8 mouse cellular contexts compared by ENCODE assay signal in the genomic region with DNA sequence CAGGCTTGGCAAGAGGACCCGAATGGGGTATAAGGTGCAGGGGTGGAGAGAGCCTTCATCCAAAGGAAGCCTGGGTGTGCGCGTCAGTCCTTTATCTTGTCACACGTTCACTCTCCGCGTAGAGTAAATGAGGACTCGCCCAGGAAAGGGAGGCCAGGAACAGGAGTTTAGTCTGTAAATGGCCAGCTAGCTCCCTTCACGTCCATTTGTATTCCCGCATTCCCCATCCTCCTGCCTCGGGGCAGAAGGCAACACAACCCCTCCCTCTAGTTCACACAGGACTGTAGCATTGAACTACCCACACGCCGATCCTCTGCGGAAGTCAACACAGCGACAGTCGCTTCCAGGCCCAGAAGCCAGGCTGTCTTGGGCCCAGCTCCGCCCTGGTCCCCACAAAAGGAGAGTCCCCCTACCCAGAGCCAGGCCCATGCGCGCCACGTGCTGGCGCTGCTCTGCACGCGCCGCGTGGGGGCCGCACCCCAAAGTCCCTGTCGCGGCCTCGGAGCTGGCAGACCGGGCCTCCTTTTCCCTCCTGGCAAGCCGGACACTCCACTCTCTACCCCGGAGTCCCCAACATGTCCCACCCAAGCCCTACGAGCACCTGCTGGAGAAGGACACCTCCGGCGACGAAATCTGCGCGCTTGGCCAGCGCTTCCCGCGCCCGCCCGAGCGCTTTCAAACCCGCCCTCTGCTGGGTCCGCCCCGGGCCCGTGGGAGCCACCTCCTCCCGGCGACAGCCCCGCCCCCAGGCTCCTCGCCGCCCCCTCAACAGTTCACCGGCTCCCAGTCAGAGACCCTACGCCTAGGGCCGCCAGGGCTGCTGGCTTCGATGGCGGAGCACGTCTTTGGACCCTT. TPM values are rescaled to one million over a fixed set of nuclear protein-coding genes. Genes with fewer than 3 reads are reported as not detected.
DNase-seq lines count a peak whose midpoint lies in the region; ATAC-seq lines count a peak whose summit lies in the region.

No protein-coding gene starts in this region.

- H3K27me3 ChIP-seq in liver, embryonic 15.5 days = no peaks in the 10 kb centered on the region

- H3K9ac ChIP-seq in liver, embryonic 15.5 days = peak overlapping the region; percentile 76

- peak; percentile 43 for DNase-seq in 416B (ENCODE audit: low read depth)
- DNase-seq in T-cell, adult 2 months (ENCODE audit: low spot score) = peak; percentile 71
- peak; percentile 72 to 82 for DNase-seq in gastrocnemius, postnatal 36 days
- peak; percentile 74 for DNase-seq in neural tube, embryonic 10.5 days (ENCODE audit: extremely low spot score, low spot score)
- DNase-seq in testis, postnatal 14 days (ENCODE audit: low spot score) = peak; percentile 83

- H3K4me2 ChIP-seq in liver, embryonic 15.5 days = peak overlapping the region; percentile 96

- peak overlapping the region; percentile 78 for H3K4me3 ChIP-seq in liver, embryonic 15.5 days (replicated peaks)

- peak overlapping the region; percentile 94 for H3K27ac ChIP-seq in liver, embryonic 15.5 days (replicated peaks)

- peaks cover 22% of the 10 kb centered on the region for H3K36me3 ChIP-seq in liver, embryonic 15.5 days (replicated peaks)

- intact Hi-C loops in gastrocnemius, postnatal 36 days (cut with DNase I) = no loop called here

- under 1% methylated on average over 58 of the region's 58 CpGs for WGBS in liver, embryonic 15.5 days (ENCODE audit: insufficient replicate concordance)

- ATAC-seq in common myeloid progenitor, adult 5-6 weeks (replicated peaks; ENCODE audit: low read depth, poor library complexity, severe bottlenecking) = peak; percentile 31; the same call in 1 of the 2 replicates
- peak; percentile 84 for ATAC-seq in inflammation-experienced regulatory T-cells, adult 6 months
- ATAC-seq in liver, embryonic 15.5 days (ENCODE audit: insufficient read depth) = peak; percentile 51

- peaks cover 96% of the 10 kb centered on the region for H3K4me1 ChIP-seq in liver, embryonic 15.5 days (replicated peaks)

- no peaks in the 10 kb centered on the region for H3K9me3 ChIP-seq in liver, embryonic 15.5 days (replicated peaks)

RNA-seq across cellular contexts. Expression of a gene that starts 4.3 kb away (rescaled TPM):
- total RNA-seq in common myeloid progenitor, adult 5-6 weeks (2017) = 80.6 and 109 TPM in 2 replicates
- total RNA-seq in gastrocnemius, postnatal 36 days (2021) = 10 to 100 TPM; 30.3 to 35.8 TPM
- polyA plus RNA-seq in inflammation-experienced regulatory T-cells, adult 6 months (2017; shearing (Covaris generic)) = 100 to 1,000 TPM in 2 of 3 experiments, 10 to 100 TPM in 1; 72.2 to 131 (median 109) TPM
- 175 and 180 TPM in 2 replicates for polyA plus RNA-seq in liver, embryonic 15.5 days (2015; fragmentation: Nextera tagmentation; extraction: Ambion mirVana)

RNA-seq across cellular contexts. Expression of a gene that starts 6.8 kb away (rescaled TPM):
- total RNA-seq in common myeloid progenitor, adult 5-6 weeks (2017) = not detected in 2 replicates
- 1 to 10 TPM in 1 of 2 experiments, under 1 TPM in 1; 0.33 to 1.2 TPM for total RNA-seq in gastrocnemius, postnatal 36 days (2021)
- not detected for polyA plus RNA-seq in inflammation-experienced regulatory T-cells, adult 6 months (2017; shearing (Covaris generic))
- 0.54 and 1.1 TPM in 2 replicates for polyA plus RNA-seq in liver, embryonic 15.5 days (2015; fragmentation: Nextera tagmentation; extraction: Ambion mirVana)

RNA-seq across cellular contexts. Expression of a gene that starts 22.0 kb away (rescaled TPM):
- total RNA-seq in common myeloid progenitor, adult 5-6 weeks (2017) = 2,806 and 3,169 TPM in 2 replicates
- total RNA-seq in gastrocnemius, postnatal 36 days (2021) = 100 to 1,000 TPM; 866 to 924 TPM
- polyA plus RNA-seq in inflammation-experienced regulatory T-cells, adult 6 months (2017; shearing (Covaris generic)) = 1,000 to 10,000 TPM in 1 of 3 experiments, 100 to 1,000 TPM in 2; 939 to 1,028 (median 983) TPM
- 577 and 585 TPM in 2 replicates for polyA plus RNA-seq in liver, embryonic 15.5 days (2015; fragmentation: Nextera tagmentation; extraction: Ambion mirVana)

RNA-seq across cellular contexts. Expression of a gene that starts 31.4 kb away (rescaled TPM):
- total RNA-seq in common myeloid progenitor, adult 5-6 weeks (2017) = 49.6 and 93.8 TPM in 2 replicates
- total RNA-seq in gastrocnemius, postnatal 36 days (2021) = 10 to 100 TPM; 17.3 to 21.4 TPM
- polyA plus RNA-seq in inflammation-experienced regulatory T-cells, adult 6 months (2017; shearing (Covaris generic)) = 10 to 100 TPM; 30.2 to 38.1 (median 32.6) TPM
- polyA plus RNA-seq in liver, embryonic 15.5 days (2015; fragmentation: Nextera tagmentation; extraction: Ambion mirVana) = 52.1 and 59.8 TPM in 2 replicates

RNA-seq across cellular contexts. Expression of a gene that starts 39.6 kb away (rescaled TPM):
- total RNA-seq in common myeloid progenitor, adult 5-6 weeks (2017) = 10.1 and 11.0 TPM in 2 replicates
- total RNA-seq in gastrocnemius, postnatal 36 days (2021) = under 1 TPM; 0.64 to 0.79 TPM
- polyA plus RNA-seq in inflammation-experienced regulatory T-cells, adult 6 months (2017; shearing (Covaris generic)) = 10 to 100 TPM; 35.1 to 44.1 (median 43.1) TPM
- 1.2 and 1.6 TPM in 2 replicates for polyA plus RNA-seq in liver, embryonic 15.5 days (2015; fragmentation: Nextera tagmentation; extraction: Ambion mirVana)

Comparison
In these comparisons a context has a peak if more than half of its experiments do, and no peak if none do; other contexts are left out.
1. Peak in every context shown above with its lines: DNase-seq, ATAC-seq, H3K4me3 ChIP-seq and H3K27ac ChIP-seq.
2. ATAC-seq: peak in every context shown above with its lines; median percentile 84 in inflammation-experienced regulatory T-cells, adult 6 months; 51 in liver, embryonic 15.5 days; 31 in common myeloid progenitor, adult 5-6 weeks.